Mouse (Mus musculus) layer of hippocampus, adult 11-12 months (tissue): Measurements from ENCODE around the gene Ccdc137.

ENCODE experiments used
- DNase-seq: peaks from one replicate; pipeline ENCODE4 v3.0.0; 2022; ENCODE audit warnings: low spot score

The Ccdc137 gene

GRCm38 (mm10) chr11:120463536-120463935 is 5.6 kb downstream of the Ccdc137 start:
- DNase-seq, result no peak

- DNase-seq, result no peak
These were observed 6.5 kb downstream of the Ccdc137 start for GRCm38 (mm10) chr11:120464365-120464764.

GRCm38 (mm10) chr11:120465521-120465920 is 7.6 kb downstream of the Ccdc137 start:
- DNase-seq, result no peak

GRCm38 (mm10) chr11:120467051-120467735 is 9.3 kb downstream of the Ccdc137 start, which contains the start of gene Arl16:
Gene Arl16 (minus strand): TSS chr11:120467607.
- DNase-seq, result peak; percentile 94

GRCm38 (mm10) chr11:120467736-120468092 is 9.8 kb downstream of the Ccdc137 start:
- no peak for DNase-seq

GRCm38 (mm10) chr11:120472052-120472451 is 14.1 kb downstream of the Ccdc137 start:
- no peak for DNase-seq

GRCm38 (mm10) chr11:120483448-120483934 is 25.6 kb downstream of the Ccdc137 start:
- no peak for DNase-seq

- peak; percentile 90 for DNase-seq
These were observed 26.5 kb downstream of the Ccdc137 start, which contains the start of gene Mrpl12 for GRCm38 (mm10) chr11:120484265-120484981. Gene Mrpl12 (plus strand): TSS chr11:120484613.

- no peak for DNase-seq
These were observed 27.3 kb downstream of the Ccdc137 start for GRCm38 (mm10) chr11:120485251-120485650.

- DNase-seq, result no peak
These were observed 30.6 kb downstream of the Ccdc137 start for GRCm38 (mm10) chr11:120488516-120488915.

GRCm38 (mm10) chr11:120489054-120489761 is 31.3 kb downstream of the Ccdc137 start:
- DNase-seq, result peak; percentile 70

- no peak for DNase-seq
These were observed 32.6 kb downstream of the Ccdc137 start for GRCm38 (mm10) chr11:120490291-120491046.

- peak; percentile 88 for DNase-seq
These were observed 33.6 kb downstream of the Ccdc137 start, which contains the start of gene Slc25a10 for GRCm38 (mm10) chr11:120491317-120492023. Gene Slc25a10 (plus strand): TSS chr11:120491840.

- no peak for DNase-seq
These were observed 34.3 kb downstream of the Ccdc137 start for GRCm38 (mm10) chr11:120492024-120492877.

GRCm38 (mm10) chr11:120492878-120493203 is 34.9 kb downstream of the Ccdc137 start:
- no peak for DNase-seq

- DNase-seq, result no peak
These were observed 35.4 kb downstream of the Ccdc137 start for GRCm38 (mm10) chr11:120493351-120493750.

- no peak for DNase-seq
These were observed 36.0 kb downstream of the Ccdc137 start for GRCm38 (mm10) chr11:120493911-120494310.

GRCm38 (mm10) chr11:120497436-120497835 is 39.5 kb downstream of the Ccdc137 start:
- no peak for DNase-seq

GRCm38 (mm10) chr11:120498226-120498625 is 40.3 kb downstream of the Ccdc137 start:
- DNase-seq, result no peak

GRCm38 (mm10) chr11:120498891-120499290 is 41.0 kb downstream of the Ccdc137 start:
- DNase-seq, result no peak
